Mouse (Mus musculus): ENCODE data around the gene Cnpy1.

GRCm38 (mm10) chr5:28277279-28277678 lies 31.7 kb upstream of the Cnpy1 start:
- TF ChIP-seq CTCF (IDR thresholded peaks at IDR 0.05; ENCODE audit: extremely low read depth, insufficient read length, insufficient replicate concordance, low read depth, low read length) (no peak), POLR2A (IDR thresholded peaks at IDR 0.05; ENCODE audit: low read depth, low read length) (no peak)
